Mouse (Mus musculus) testis, adult 2 months (tissue): Measurements from ENCODE around the gene 4921509C19Rik. TPM values are rescaled to one million over a fixed set of nuclear protein-coding genes. Genes with fewer than 3 reads are reported as not detected.
"Not testable (repeated sequence)": the region's sequence is repeated elsewhere in the genome, so short reads cannot be mapped to it uniquely, and the experiment has no call there.

Experiments
- H3K27ac ChIP-seq: fragments of 200-500 bp; 2 replicates; pipeline ENCODE4 v1.5.1; 2012; ENCODE audit warnings: low read depth, low read length; ENCODE audit not compliant: control insufficient read depth, insufficient read depth
- H3K27me3 ChIP-seq: fragments of 200-500 bp; 2 replicates; pipeline ENCODE4 v1.6.1; 2012; ENCODE audit warnings: mild to moderate bottlenecking, low read length, moderate library complexity; ENCODE audit not compliant: control insufficient read depth, insufficient read depth
- H3K36me3 ChIP-seq: fragments of 200-500 bp; 2 replicates; pipeline ENCODE4 v1.6.1; 2012; ENCODE audit warnings: mild to moderate bottlenecking, low read length; ENCODE audit not compliant: control insufficient read depth, insufficient read depth
- H3K4me1 ChIP-seq: fragments of 200-500 bp; 2 replicates; pipeline ENCODE4 v1.6.1; 2012; ENCODE audit warnings: low read length; ENCODE audit not compliant: control insufficient read depth, insufficient read depth
- H3K4me3 ChIP-seq: fragments of 200-500 bp; 2 replicates; pipeline ENCODE4 v1.5.1; 2012; ENCODE audit warnings: low read depth, mild to moderate bottlenecking, low read length, moderate library complexity, mixed read lengths; ENCODE audit not compliant: control insufficient read depth
- CTCF ChIP-seq: fragments of 200-500 bp; IDR thresholded peaks from 2 replicates; pipeline ENCODE4 v1.5.1; 2012; ENCODE audit warnings: low read depth, mild to moderate bottlenecking, inconsistent platforms, low read length, moderate library complexity; ENCODE audit not compliant: control insufficient read depth, insufficient read depth, insufficient replicate concordance
- POLR2A ChIP-seq: fragments of 200-500 bp; IDR thresholded peaks from 2 replicates; pipeline ENCODE4 v1.6.1; 2012; ENCODE audit warnings: low read depth, mild to moderate bottlenecking, inconsistent platforms, low read length, moderate library complexity; ENCODE audit not compliant: control insufficient read depth
- polyA plus RNA-seq: library from polyadenylated mRNA; depleted of rRNA; stranded (reverse); fragments of >200 nt; gene quantifications from 2 replicates; pipeline ENCODE4 v1.2.3, GENCODE M21; 2012; rRNA removed

The 4921509C19Rik gene
- polyA plus RNA-seq, 1 experiment, result 32.8 TPM

- TF ChIP-seq POLR2A (no peak), CTCF (no peak)
- no peak overlapping the region for H3K27ac ChIP-seq
- no peaks in the 10 kb centered on the region for H3K4me1 ChIP-seq
- H3K27me3 ChIP-seq, result no peaks in the 10 kb centered on the region
- no peak overlapping the region for H3K4me3 ChIP-seq
- peaks cover 1% of the 10 kb centered on the region for H3K36me3 ChIP-seq
Observed at GRCm38 (mm10) chr2:151500442-151501007, 24.6 kb upstream of the 4921509C19Rik start.

DNA sequence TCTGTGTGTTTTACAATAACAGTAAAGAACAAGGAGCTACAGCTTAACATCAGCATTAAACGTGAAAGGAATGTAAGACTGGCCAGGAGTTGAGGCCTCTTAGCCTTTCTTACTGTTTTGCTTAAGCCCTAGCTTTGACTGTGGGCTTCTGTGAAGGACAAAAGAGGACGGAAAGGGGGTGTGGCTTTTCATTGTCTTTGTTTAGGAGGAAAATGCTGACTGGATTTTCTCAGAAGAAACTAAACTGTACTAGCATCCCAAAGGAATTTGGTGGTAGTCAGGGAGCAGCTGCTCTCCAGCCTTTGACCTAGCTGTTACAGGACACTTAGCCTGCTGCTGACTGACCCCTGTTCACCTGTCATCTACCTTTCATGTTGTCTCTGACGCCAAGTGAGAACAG, 22.4 kb upstream of the 4921509C19Rik start:
- Histone ChIP-seq H3K27me3 (no peaks in the 10 kb centered on the region), H3K4me3 (no peak overlapping the region), H3K27ac (no peak overlapping the region), H3K36me3 (no peaks in the 10 kb centered on the region; the same call in none of the 2 replicates), H3K4me1 (no peaks in the 10 kb centered on the region; the same call in 1 of the 2 replicates)
- TF ChIP-seq POLR2A (no peak), CTCF (no peak)

- no peaks in the 10 kb centered on the region; the same call in 1 of the 2 replicates for H3K36me3 ChIP-seq
- peak; percentile 89 for TF ChIP-seq POLR2A
- peak; percentile 90 for TF ChIP-seq CTCF
- no peaks in the 10 kb centered on the region for H3K27me3 ChIP-seq
- peak within 1 kb of the TSS; percentile 62 for H3K27ac ChIP-seq
- H3K4me3 ChIP-seq, result peak within 1 kb of the TSS; percentile 86
- H3K4me1 ChIP-seq, result no peaks in the 10 kb centered on the region; the same call in 1 of the 2 replicates
Observed at GRCm38 (mm10) chr2:151494035-151494803, 18.3 kb upstream of the 4921509C19Rik start, which contains the start of gene Nsfl1c. TSS of gene Nsfl1c (plus strand) at chr2:151494182.

DNA sequence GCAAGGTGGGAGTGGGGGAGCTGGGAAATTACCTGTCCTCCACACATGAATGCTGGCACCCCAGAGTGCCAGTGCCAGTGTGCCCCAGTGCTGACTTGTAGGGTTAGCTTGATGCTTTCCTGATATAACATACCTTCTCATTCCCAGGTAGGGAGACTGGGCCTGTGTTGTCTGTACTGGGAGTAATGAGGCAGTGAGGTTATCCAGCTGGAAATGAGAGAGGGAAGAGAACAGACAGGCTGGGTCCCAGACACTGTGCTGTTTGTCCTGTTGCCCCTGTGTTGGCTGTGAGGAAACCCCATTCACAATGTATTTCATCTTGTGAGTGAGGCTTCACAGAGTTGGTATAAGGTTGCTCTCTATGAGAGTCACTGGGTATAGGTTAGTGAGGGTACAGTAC, 10.5 kb upstream of the 4921509C19Rik start:
- Histone ChIP-seq H3K4me3 (no peak overlapping the region), H3K27ac (no peak overlapping the region), H3K4me1 (no peaks in the 10 kb centered on the region), H3K27me3 (no peaks in the 10 kb centered on the region), H3K36me3 (no peaks in the 10 kb centered on the region)
- TF ChIP-seq POLR2A (no peak), CTCF (no peak)

DNA sequence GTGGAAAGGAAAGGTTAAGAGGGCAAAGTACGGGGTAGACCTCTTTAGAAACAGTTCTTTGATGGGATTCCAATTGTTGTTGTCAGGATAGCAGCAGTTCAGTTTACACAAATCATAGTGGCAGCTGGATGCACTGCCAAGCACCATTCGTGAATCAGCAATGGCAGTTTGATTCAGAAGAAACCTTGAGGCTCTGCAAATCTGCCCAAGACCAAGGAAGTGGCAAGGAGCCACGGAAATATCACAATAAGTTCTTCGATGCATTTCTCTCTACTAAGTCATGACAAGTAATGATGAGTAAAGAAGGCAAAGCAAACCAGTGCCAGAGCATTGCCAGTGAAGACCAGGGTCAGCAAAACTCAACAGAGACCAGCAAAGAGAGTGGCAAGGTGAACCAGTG, 41.0 kb downstream of the 4921509C19Rik start:
- H3K36me3 ChIP-seq, H3K4me3 ChIP-seq, H3K4me1 ChIP-seq, H3K27ac ChIP-seq, H3K27me3 ChIP-seq: not testable (repeated sequence)

DNA sequence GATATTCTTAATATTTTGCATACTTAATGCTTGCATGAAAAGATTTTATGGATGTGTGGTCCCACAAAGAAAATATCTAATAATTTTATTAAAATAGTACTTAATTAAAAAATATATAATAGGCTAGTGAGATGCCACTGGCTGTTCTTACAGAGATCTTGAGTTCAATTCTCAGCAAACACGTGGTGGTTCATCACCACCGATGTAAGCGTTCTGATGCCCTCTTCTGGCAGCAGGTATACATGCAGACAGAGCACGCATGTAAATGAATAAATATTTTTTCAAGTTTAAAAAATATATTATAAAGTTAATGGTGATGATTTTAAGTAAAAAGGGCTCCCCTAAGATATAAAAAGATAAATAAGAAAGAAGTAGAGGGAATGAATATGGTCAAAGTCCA, 41.8 kb downstream of the 4921509C19Rik start:
- not testable (repeated sequence) for H3K36me3 ChIP-seq, H3K27me3 ChIP-seq, H3K4me1 ChIP-seq, H3K4me3 ChIP-seq, H3K27ac ChIP-seq

Other genes starting within 250 kb of the 4921509C19Rik start
- gene Nsfl1c, start 18.0 kb upstream of the 4921509C19Rik start, polyA plus RNA-seq, result 27.3 and 27.7 TPM in 2 replicates
- gene Fkbp1a, start 66.3 kb upstream of the 4921509C19Rik start, polyA plus RNA-seq, result 175 and 184 TPM in 2 replicates
- gene Sdcbp2, start 96.5 kb upstream of the 4921509C19Rik start, polyA plus RNA-seq, result 1.7 and 2.0 TPM in 2 replicates
- 0.05 and 0.20 TPM in 2 replicates for gene Snph, start 156.4 kb upstream of the 4921509C19Rik start, polyA plus RNA-seq
- gene Rad21l, start 192.4 kb upstream of the 4921509C19Rik start, polyA plus RNA-seq, result 0.41 and 0.62 TPM in 2 replicates
- gene Tmem74b, start 225.9 kb upstream of the 4921509C19Rik start, polyA plus RNA-seq, result 0.84 and 1.2 TPM in 2 replicates